Mouse (Mus musculus): ENCODE results near the gene Ctnnal1.
A peak's percentile ranks its signal among the peaks of the same experiment; 100 is the strongest.
"Not testable (repeated sequence)": the region's sequence is repeated elsewhere in the genome, so short reads cannot be mapped to it uniquely, and the experiment has no call there.

Gene Ctnnal1

GRCm38 (mm10) chr4:56865003-56865511 is at the start of gene Ctnnal1:
TSS of gene Ctnnal1 (minus strand) at chr4:56865188.
- DNase-seq (ENCODE audit: low read depth, low spot score): peak; percentile 82

GRCm38 (mm10) chr4:56914761-56915160 is 49.8 kb upstream of the Ctnnal1 start:
- no peak for DNase-seq (ENCODE audit: low read depth, low spot score)

- DNase-seq (ENCODE audit: low read depth, low spot score): no peak
Observed at GRCm38 (mm10) chr4:56914338-56914737, 49.4 kb upstream of the Ctnnal1 start.

GRCm38 (mm10) chr4:56912382-56913001 is 47.5 kb upstream of the Ctnnal1 start:
- no peak for DNase-seq (ENCODE audit: low read depth, low spot score)

GRCm38 (mm10) chr4:56909568-56909967 is 44.6 kb upstream of the Ctnnal1 start:
- DNase-seq (ENCODE audit: low read depth, low spot score): no peak

GRCm38 (mm10) chr4:56907671-56908070 is 42.7 kb upstream of the Ctnnal1 start:
- DNase-seq (ENCODE audit: low read depth, low spot score): no peak

GRCm38 (mm10) chr4:56906926-56907325 is 41.9 kb upstream of the Ctnnal1 start:
- no peak for DNase-seq (ENCODE audit: low read depth, low spot score)

- no peak for DNase-seq (ENCODE audit: low read depth, low spot score)
Observed at GRCm38 (mm10) chr4:56905507-56905906, 40.5 kb upstream of the Ctnnal1 start.

- no peak for DNase-seq (ENCODE audit: low read depth, low spot score)
Observed at GRCm38 (mm10) chr4:56901671-56902070, 36.7 kb upstream of the Ctnnal1 start.

GRCm38 (mm10) chr4:56899216-56899615 is 34.2 kb upstream of the Ctnnal1 start:
- no peak for DNase-seq (ENCODE audit: low read depth, low spot score)

- no peak for DNase-seq (ENCODE audit: low read depth, low spot score)
Observed at GRCm38 (mm10) chr4:56897511-56897910, 32.5 kb upstream of the Ctnnal1 start.

- DNase-seq (ENCODE audit: low read depth, low spot score): no peak
Observed at GRCm38 (mm10) chr4:56894196-56894595, 29.2 kb upstream of the Ctnnal1 start.

GRCm38 (mm10) chr4:56892501-56893115 is 27.6 kb upstream of the Ctnnal1 start:
- peak; percentile 14 for DNase-seq (ENCODE audit: low read depth, low spot score)

GRCm38 (mm10) chr4:56888483-56888882 is 23.5 kb upstream of the Ctnnal1 start:
- DNase-seq (ENCODE audit: low read depth, low spot score): no peak

- DNase-seq (ENCODE audit: low read depth, low spot score): no peak
Observed at GRCm38 (mm10) chr4:56886286-56886979, 21.4 kb upstream of the Ctnnal1 start.

GRCm38 (mm10) chr4:56880036-56880703 is 15.2 kb upstream of the Ctnnal1 start:
- no peak for DNase-seq (ENCODE audit: low read depth, low spot score)

GRCm38 (mm10) chr4:56878971-56879370 is 14.0 kb upstream of the Ctnnal1 start:
- no peak for DNase-seq (ENCODE audit: low read depth, low spot score)

GRCm38 (mm10) chr4:56870541-56870940 is 5.6 kb upstream of the Ctnnal1 start:
- DNase-seq (ENCODE audit: low read depth, low spot score): not testable (repeated sequence)

- DNase-seq (ENCODE audit: low read depth, low spot score): no peak
Observed at GRCm38 (mm10) chr4:56867761-56868160, 2.8 kb upstream of the Ctnnal1 start.

GRCm38 (mm10) chr4:56865971-56866370 is 983 bp upstream of the Ctnnal1 start:
- no peak for DNase-seq (ENCODE audit: low read depth, low spot score)

- no peak for DNase-seq (ENCODE audit: low read depth, low spot score)
Observed at GRCm38 (mm10) chr4:56864417-56865001, 479 bp downstream of the Ctnnal1 start.

- DNase-seq (ENCODE audit: low read depth, low spot score): no peak
Observed at GRCm38 (mm10) chr4:56864016-56864415, 972 bp downstream of the Ctnnal1 start.
